Mouse (Mus musculus): ENCODE results near the gene Pard3.

DNA sequence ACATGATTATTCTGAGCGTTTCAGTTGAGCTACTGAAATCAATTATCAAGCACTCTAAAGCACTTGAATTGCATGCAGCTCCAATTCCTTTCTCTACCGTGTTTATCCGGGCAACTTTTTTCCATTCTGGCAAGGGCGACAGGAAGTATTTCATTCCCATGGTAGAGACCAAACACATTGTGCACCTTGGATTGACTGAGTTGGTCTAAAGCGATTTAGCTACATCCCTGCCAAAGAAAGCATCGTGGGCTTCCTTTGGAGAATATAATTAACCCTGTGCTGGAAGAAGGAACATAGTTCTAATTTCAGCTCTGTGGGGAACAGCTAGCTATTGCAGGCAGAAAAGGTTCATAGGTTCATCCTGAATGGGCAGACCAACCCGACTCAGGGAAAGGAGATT is 480.0 kb downstream of the Pard3 start:
- TF ChIP-seq CTCF (IDR thresholded peaks at IDR 0.05; ENCODE audit: low read depth) (no peak), EP300 (IDR thresholded peaks at IDR 0.05; ENCODE audit: low read depth) (no peak)
